Mouse (Mus musculus): ENCODE data around the gene Dpp9. TPM values are rescaled to one million over a fixed set of nuclear protein-coding genes. Genes with fewer than 3 reads are reported as not detected.
A peak's percentile ranks its signal among the peaks of the same experiment; 100 is the strongest.

Gene Dpp9
- total RNA-seq, 1 experiment from 2014 or later, result 40.4 TPM

- DNase-seq, result no peak
These were observed 11.2 kb upstream of the Dpp9 start for GRCm38 (mm10) chr17:56229943-56230342.

DNA sequence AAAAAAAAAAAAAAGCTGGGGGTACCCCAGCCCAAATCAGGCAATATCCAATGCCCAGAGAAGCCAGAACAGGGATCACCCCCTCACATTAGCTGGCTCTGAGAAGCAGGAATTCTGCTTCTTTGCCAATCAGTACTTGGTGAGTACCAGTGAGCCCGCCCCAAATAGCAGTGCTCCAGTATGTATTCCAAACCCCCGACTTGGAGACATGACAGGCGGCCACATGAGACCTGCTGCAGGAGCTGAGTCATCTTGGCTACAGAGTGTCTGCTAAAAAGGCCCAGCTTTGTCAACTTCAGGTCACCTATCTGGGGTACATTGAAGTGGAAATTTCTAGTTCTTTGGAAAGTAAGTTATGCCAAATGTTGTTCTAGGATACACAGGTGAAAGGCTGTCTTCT, 7.9 kb upstream of the Dpp9 start:
- DNase-seq, result no peak

DNA sequence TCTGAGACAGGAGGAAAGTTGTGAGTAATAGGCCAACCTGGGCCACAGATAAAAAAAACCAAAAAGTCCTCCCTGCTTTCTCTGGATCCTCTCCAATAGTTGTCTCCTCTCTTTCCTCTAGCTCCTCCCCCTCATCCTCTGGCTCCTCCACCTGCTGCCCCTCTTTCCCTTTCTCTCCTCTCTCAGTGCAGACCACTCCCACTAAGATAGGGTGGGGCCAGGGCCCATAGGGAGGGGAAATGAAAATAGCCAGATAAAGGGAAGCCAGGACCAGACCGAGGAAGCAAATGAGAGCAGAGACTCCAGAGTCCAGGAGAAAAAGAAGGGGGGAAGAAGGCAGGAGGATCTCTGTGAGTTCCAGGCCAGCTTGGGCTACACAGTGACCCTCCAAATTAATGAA, 6.2 kb upstream of the Dpp9 start:
- no peak for DNase-seq

GRCm38 (mm10) chr17:56219805-56220204, 1.1 kb upstream of the Dpp9 start:
- DNase-seq, result no peak

GRCm38 (mm10) chr17:56219251-56219650, 546 bp upstream of the Dpp9 start:
- no peak for DNase-seq

DNA sequence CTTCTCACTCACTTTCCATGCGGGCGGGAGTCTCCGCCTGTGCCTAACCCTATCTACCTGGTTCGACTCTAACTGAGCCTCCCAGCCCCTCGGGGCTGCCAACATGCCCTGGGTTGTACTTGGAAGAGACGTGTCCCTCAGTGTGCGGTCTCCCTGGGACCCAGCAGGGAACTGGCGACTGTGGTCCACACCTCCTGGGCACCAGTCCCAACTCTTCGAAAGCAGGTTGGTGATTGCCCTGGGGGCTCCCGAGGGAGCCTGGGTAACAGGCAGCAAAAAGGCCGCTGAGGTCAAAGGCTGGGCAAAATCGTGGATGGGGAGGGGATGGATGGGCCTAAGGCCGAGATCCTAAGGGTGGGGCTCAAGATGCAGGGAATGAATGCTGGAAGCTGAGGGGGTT, 1.0 kb downstream of the Dpp9 start:
- DNase-seq, result peak; percentile 26

DNA sequence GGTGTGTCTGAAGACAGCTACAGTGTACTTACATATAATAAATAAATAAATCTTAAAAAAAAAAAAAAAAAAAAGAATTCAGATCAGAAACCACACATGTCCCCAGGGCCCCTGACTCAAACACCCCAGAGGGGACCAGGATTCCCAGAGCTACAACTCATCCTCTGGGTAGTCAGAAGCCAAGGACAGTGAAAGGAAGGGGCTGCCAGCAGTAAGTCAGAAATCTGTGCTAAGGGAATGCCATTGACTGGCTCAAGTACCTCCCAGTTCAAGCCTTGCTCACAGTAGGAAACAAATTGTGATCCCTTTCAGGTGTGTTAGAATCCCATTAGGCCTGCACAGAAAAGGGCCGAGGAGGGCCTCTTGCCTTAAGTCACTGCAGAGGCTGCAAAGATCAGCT, 4.5 kb downstream of the Dpp9 start:
- DNase-seq, result no peak

DNA sequence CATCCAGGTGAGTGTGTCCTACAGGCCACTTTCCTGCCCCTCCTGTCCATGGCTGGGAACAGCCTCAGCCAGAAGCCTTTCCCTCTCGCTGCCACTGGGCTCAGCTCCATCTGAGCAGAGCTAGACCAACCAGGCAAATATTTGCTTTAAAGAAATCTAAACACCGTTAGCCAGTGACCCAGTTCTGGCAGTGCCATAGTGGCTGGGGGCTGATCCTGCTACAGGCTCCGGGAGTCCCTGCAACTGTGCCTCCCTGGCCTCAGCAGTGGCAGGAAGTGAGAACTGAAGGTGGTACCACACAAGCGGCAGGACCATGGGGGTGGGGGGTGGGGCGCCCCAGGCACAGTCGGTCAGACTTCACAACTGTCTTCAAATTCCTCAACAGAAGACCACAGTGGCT, 6.0 kb downstream of the Dpp9 start:
- no peak for DNase-seq

GRCm38 (mm10) chr17:56211090-56211489, 7.6 kb downstream of the Dpp9 start:
- no peak for DNase-seq

GRCm38 (mm10) chr17:56208821-56209220, 9.9 kb downstream of the Dpp9 start:
- no peak for DNase-seq

DNA sequence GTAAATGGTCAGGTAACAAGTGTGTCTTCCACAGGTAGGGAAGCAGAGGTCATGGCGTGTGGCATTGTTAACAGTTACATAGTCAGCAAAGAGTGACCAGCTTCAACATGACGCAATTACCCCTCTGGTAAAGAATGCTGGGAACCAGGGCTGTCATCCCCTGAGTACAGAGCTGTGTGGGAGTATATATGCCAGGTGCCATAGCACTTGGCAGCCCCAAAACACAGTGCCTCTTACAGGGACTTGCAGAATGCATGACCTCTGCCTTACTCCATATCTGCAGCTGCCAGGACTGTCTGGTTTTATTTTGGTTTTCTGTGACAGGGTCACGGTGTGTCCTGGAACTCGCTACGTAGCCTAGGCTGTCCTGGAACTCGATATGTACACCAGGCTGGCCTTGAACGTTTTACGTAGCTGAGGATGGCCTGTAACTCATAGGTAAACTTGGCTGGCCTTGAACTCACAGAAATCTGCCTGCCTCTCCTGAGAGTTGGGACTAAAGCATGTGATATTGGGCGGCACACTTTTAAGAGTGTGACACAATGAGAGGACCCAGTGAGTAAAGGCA, 10.7 kb downstream of the Dpp9 start:
- no peak for DNase-seq

DNA sequence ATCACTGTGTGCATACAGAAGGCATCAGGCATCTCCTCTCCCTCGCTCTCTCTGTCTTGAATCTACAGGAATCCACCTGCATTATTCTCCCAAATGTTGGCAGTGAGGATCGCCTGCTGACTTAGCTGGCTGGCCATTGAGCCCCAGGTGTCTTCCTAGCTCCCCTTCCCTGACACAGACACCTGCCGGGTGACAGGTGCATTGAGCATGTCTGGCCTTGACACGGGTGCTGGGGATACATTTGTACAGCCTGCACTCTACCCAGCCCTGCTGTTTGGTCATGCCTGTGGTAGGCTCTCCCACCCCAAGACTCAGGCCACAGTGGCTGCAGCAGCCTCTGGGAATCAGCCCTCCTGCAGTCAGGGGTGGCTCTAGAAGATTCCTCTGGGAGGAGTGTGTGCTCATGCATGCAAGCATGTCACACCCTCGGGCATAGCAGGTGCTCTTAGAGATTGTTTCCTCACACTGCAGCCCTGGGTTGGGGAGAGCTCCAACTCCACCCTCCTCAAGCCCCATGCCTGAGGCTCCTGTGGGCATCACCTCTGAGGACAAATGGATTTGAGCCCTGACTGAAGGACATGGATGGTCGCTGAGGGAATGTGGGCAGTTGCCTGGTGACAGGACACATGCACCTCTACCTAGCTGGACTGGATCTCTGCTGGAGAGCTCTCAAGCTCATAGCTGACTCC, 11.6 kb downstream of the Dpp9 start:
- no peak for DNase-seq

- DNase-seq, result no peak
These were observed 12.3 kb downstream of the Dpp9 start for GRCm38 (mm10) chr17:56206276-56206884.

DNA sequence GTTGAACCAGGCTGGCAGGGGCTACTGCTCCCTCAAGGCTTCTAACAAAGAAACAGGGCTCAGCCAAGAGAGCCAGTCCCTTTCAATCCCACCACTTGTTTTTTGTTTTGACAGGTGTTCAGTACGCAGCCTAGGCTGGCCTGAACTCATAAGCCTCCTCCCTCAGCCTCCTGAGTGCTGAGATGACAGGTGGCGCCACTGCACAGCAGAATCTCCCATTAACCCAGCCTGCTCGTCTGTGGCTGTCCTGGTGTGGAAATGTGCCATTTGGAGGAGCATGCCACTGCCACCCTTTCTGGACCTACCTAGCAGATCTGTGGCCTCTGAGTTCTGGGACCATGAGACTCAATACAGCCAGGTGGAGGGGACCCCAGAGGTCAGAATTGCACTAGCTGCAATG, 15.0 kb downstream of the Dpp9 start:
- no peak for DNase-seq

- DNase-seq, result no peak
These were observed 16.2 kb downstream of the Dpp9 start for GRCm38 (mm10) chr17:56202476-56202875.

DNA sequence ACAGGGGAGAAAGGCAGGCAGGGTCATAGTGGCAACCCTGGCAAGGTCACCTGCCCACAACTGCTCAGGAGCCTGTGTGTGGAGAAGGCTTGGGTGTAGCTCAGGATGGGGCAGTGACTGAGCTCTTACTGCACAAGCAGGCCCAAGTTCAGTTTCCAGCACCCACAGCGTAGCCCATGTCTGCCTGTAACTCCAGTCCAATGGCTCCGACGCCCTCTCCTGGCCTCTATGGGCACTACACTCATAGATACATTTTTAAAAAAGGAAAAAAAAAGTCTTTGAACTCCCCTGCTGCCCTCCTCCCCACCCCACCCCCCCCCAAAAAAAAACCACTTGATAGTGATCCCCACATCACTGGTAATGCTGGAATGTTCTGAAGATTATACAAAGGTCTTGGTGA, 17.1 kb downstream of the Dpp9 start:
- no peak for DNase-seq

DNA sequence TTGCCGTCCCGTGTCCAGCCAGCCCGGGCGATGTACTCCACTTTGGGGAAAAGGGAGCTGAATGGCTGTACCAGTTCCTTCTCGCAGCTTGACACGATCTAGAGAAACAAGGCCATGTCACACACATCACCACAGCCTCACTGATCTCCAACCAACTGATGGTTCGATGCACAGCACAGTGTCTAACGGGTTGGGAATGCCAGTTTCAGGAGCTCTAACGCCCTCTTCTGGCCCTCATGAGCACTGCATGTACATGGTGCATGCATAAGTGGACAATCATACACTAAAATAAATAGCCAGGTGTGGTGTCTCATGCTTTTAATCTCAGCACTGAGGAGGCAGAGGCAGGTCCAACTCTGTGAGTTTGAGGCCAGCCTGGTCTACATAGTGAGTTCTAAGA, 18.1 kb downstream of the Dpp9 start:
- no peak for DNase-seq

GRCm38 (mm10) chr17:56196860-56197259, 21.8 kb downstream of the Dpp9 start:
- no peak for DNase-seq

GRCm38 (mm10) chr17:56194765-56195164, 23.9 kb downstream of the Dpp9 start:
- no peak for DNase-seq

- DNase-seq, result no peak
These were observed 24.3 kb downstream of the Dpp9 start for GRCm38 (mm10) chr17:56194357-56194756.

GRCm38 (mm10) chr17:56191266-56191665, 27.4 kb downstream of the Dpp9 start:
- no peak for DNase-seq

- DNase-seq, result peak; percentile 66
These were observed 33.2 kb downstream of the Dpp9 start for GRCm38 (mm10) chr17:56185281-56186141.

GRCm38 (mm10) chr17:56183658-56184103, 35.0 kb downstream of the Dpp9 start, which contains the start of gene Mydgf:
Gene Mydgf, minus strand, starts transcription at chr17:56183920.
- peak; percentile 97 for DNase-seq

All from adrenal gland, postnatal 25 days (tissue).